Mouse (Mus musculus) adrenal gland, postnatal 36 days (tissue): ENCODE measurements around the gene Tecpr1. TPM values are rescaled to one million over a fixed set of nuclear protein-coding genes. Genes with fewer than 3 reads are reported as not detected.

Source experiments
- DNase-seq, 2 experiments: peaks; one replicate each; pipeline ENCODE4 v3.0.0; 2021; ENCODE audit warnings: mixed read lengths in 1 of 2
- total RNA-seq, 2 experiments: library from RNA; stranded (reverse); gene quantifications; 2 replicates each; pipeline ENCODE4 v1.2.3; 2021

Gene Tecpr1
- total RNA-seq, 2 experiments from 2014 or later: 92.8 to 111 TPM

DNA sequence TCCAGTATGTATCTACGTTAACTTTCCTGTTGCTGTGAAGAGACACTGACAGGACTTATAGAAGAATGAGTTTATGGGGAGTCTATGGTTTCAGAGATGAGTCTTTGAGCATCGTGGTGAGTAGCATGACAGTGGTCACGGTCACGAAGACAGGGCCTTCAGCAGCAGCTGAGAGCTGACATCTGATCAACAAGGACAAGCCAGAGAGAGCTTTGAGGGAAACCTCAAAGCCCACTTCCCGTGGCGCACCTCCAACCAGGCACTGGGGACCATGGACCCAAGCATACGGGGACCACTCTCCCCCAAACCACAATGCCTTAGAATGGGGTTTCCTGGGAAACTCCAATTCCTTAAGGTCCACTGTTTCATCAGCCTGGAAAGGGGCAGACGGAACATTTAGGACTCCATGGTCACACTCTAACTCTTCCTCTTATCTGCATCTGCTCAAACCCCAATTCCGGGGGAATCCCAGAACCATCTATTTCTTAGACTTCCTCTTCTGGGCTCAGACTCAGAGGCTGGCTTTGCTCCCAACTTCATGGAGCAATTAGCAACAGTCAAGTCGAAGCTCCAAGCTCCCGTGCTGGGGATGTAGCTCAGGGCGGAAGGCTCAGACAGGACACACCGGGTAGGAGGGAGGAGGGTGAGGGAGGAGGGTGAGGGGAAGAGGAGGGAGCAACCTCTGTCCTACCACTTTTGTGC, 28.6 kb upstream of the Tecpr1 start:
- DNase-seq: no peak

DNA sequence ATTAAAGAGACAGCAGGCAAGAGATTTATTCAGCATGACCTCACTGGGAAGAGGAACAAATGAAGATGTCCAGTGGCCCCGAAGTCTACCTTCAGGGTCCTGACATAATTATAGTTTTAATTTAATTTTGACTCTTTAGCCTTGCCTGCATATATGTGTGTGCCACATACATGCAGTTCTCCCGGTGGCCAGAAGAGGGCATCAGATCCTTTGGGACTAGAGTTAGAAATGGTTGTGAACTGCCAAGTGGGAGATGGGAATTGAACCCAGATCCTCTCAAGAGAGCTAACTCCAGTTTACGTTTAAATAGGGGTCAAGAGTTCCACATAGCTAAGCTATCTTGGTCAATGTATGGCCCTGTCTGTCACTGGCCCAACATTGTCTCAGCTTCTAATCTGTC, 26.5 kb upstream of the Tecpr1 start:
- DNase-seq: no peak

- peak; percentile 44 to 46 for DNase-seq
Measured at GRCm38 (mm10) chr5:144247906-144248585, 24.6 kb upstream of the Tecpr1 start.

DNA sequence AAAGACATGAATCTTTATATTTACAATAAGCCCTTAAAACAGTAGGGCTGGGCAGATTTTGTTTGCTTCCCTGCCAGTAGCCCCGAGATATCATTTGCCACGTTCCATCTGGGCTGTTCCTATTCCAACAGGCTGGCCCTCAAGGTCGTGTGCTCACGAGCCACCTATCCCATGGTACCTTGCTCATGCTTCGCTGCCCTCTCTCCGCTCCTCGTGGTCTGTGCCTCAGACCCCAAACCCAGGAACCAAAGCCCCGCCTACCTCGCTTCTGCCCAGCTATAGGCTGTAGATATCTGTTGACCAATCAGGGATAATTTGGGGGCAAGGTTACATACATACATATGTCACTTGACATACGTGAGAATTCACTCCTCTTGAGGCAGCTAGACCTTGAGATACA, 23.9 kb upstream of the Tecpr1 start:
- DNase-seq: no peak

- no peak for DNase-seq
Measured at GRCm38 (mm10) chr5:144246669-144247068, 23.3 kb upstream of the Tecpr1 start.

DNA sequence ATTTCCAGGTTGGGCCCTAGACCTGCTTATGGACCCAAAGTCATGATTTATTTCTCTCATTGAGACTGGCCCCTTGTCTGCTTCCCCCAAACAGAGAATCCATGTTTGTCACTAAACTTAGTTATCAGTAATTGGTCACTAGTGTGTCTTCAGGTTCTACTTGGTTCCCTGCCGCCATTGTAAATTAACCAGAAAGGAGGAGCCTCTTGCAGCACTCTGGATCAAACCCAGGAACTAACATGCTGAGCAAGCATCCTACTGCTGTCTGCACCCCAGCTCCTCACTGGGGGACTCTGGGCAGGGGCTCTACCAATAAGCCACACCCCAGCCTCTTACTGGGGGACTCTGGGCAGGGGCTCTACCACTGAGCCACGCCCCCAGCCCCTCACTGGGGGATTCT, 22.2 kb upstream of the Tecpr1 start:
- DNase-seq: no peak

GRCm38 (mm10) chr5:144243901-144244487, 20.6 kb upstream of the Tecpr1 start, which contains the start of gene Bri3:
Bri3 (plus strand) TSS chr5:144244437.
- no peak for DNase-seq

DNA sequence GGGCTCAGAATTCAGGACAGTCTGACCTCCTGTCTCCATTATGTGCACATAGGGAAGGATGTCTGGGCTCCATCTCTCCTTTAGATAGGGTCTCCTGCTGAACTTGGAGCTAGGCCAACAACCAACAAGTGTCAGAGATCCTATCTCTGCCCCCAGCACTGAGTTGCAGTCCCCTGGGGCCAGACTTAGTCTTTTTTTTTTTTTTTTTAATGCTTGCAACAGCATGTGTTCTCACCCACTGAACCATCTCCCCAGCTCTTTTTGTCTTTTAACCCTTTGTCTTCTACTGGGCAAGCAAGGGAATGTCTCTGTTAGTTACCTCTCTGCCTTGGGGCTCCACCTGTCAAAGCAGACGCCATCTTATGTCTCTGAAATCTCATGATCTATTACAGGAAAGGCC, 15.6 kb upstream of the Tecpr1 start:
- DNase-seq: no peak

GRCm38 (mm10) chr5:144234714-144235113, 11.3 kb upstream of the Tecpr1 start:
- DNase-seq: no peak

DNA sequence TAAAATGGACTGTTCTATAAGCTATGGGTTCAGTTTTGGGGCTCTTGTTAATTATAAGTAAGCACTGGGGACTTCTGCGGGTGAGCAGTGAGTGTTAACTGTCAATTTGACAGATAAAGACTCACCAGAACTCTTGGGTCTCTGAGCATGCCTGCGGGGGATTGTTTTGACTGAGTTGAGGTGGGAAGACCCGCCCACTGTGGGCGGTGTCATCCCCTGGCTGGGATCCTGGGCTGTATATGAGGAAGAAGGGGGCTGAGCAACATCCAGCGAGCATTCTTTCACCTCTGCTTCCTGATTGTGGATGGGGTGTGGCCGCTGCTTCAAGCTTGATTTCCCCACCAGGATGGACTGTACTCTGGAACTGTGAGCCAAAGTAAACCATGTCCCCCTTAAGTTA, 10.8 kb upstream of the Tecpr1 start:
- DNase-seq: no peak

DNA sequence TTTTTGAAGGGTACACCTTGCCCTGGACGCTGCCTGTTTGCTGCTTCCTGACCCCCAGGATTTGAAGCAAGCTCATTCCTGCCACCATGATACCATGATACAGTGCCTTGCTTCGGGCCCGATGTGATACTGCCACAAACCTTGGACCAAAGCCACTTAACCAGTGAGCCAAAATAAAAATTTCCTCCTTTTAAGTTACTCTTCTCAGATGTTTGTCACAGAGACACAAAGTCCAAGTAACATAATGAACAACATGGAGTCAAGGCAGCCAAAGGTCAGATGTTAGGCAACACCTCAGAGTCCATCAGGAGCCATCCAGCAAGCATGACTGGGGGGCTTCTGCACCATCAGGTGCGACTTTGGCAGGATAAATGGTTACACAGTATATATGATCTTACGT, 9.1 kb upstream of the Tecpr1 start:
- no peak for DNase-seq

DNA sequence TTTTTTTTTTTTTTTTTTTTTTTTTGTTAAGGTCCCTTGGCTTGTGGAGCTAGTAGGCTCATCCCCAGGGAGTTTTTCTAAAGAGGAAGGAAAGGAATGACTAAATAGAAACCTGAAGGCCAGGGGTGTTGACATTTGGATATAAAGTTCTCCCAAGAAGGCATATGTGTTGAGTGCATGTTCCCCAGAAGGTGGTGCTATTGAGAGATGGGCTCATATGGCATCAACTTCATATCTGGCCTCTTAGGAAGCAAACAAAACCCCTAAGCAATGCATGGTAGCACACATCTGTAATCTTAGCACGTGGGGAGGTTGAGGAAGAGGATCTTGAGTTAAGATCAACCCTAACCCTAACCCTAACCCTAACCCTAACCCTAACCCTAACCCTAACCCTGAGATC, 8.0 kb upstream of the Tecpr1 start:
- DNase-seq: no peak

GRCm38 (mm10) chr5:144230216-144230615, 6.8 kb upstream of the Tecpr1 start:
- DNase-seq: no peak

- DNase-seq: no peak
Measured at GRCm38 (mm10) chr5:144226220-144226619, 2.8 kb upstream of the Tecpr1 start.

DNA sequence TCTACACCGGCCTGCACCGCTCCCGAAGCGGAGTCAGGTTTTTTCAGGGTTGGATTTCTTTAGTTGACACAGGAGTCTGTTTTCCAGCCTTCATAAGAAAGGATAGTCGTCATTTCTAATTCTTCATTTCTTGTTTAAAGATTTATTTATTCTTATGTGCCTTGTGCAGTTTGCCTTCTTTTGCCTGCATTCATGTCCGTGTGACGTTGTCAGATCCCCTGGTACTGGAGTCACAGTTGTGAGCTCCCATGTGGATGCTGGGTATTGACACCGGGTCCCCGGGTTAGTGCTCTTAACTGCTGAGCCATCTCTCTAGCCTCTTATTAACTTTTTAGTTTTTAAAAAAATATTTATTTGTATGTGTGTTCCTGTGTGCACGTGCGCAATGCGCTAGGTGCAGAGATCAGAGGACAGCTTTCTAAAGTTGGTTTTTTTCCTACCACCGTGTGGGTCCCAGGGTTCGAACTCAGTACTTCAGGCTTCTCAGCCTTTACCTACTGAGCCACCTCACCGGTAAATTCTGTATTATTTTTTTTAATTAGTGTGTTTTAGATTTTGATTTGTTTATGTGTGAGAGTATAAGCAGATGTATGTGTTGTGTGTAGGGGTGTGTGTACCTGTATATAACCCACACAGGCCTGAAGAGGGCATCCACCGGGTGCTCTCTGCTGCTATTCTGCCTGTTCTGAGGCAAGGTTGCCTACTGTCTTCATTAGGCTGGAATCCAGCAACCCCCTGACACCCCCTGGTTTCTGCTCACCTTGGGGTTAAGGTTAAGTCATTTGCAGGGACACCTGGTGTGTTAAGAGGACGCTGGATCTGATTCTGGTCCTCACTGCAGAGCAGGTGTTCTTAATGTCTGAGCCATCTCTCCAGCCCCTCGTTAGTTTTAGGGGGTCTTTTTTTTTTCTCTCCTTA, 743 bp upstream of the Tecpr1 start:
- peak in 1 of 2 experiments; percentile 30 for DNase-seq

DNA sequence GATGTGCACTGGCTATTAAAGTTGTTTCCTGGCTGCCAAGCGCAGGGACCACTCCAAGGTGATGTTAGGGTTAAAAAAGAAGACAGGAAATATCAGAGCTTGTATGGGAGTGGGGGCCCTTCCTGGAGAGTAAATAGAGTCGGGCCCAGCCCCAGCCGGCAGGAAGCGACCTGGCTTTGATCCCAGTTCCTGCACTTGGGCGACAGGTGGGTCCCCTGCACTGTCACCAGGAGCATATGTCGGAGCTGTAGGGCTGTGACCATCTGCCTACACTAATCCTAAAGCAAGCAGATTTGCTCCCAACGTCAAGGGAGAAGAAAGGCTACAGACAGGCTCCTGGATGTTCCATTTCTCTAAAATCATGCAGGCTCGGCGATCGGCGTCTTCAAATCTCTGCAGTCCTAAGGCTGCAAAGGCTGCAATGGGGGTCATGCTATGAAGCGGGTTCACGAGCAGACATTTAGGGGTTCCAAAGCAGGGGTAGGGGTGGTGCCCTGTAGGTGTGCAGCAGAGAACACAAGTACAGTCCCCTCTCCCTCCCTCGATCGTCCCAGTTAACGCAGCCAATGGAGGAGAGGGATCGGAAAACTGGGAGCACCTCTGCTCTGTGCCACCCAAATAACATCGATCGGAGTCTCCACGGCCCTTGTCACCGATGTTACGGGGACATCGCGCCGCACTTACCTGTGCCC, 458 bp downstream of the Tecpr1 start:
- DNase-seq: peak; percentile 63 to 75

DNA sequence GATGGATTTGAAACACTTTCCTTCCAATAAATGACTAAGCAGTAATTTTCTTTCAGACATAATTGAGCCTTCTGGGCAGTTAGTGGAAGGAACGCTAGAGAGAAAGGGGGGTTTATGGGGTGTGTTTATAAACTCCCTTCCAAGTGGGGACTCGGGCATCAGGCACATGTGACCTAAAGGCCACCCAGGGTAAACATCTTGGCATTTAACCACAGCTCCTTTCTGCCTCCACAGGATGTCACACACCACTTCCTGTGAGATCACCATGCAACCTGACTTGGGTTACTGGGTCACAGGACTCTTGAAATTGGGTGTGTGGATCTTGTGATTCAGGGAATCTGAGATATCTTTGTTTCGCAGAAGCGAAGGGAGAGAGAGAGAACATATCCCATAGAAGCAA, 2.1 kb downstream of the Tecpr1 start:
- DNase-seq: peak; percentile 58 to 59

DNA sequence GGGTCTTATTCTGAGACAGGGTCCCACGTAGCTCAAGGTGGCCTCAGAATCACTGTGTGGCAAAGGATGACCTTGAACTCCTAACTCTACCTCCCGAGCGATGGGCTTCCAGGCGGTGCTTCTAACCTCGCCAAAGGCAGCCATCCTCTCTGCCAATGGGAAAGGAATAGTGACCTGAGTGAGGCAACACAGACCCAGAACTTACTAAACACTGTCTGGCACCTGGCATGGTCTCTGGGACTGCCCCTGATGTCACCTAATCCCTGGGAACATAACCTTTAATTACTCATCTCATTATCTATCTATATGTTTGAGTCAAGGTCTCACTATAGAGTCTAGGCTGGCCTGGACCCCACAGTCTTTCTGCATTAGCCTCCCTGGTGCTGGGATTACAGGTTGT, 3.5 kb downstream of the Tecpr1 start:
- DNase-seq: no peak

DNA sequence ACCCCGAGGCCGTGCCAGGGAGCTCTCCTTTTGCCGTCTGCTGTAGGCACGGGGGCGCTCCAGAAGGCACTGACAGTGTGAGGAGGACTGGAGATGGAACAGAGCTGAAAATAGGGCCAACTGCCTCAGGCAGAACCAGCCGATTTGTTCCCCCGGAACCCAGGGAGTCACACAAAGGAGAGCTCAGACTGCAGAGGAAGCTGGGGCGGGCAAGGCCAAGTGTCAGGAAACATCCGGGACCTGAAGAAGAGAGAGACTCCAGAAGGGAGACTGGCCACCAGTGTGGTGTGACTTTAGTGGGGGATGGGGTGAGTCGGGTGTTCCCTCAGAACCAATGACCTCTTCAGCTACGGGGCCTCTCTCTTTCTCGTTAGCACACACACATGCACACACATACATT, 4.1 kb downstream of the Tecpr1 start:
- peak; percentile 42 to 64 for DNase-seq

GRCm38 (mm10) chr5:144218061-144218460, 5.4 kb downstream of the Tecpr1 start:
- DNase-seq: peak; percentile 39 to 62

DNA sequence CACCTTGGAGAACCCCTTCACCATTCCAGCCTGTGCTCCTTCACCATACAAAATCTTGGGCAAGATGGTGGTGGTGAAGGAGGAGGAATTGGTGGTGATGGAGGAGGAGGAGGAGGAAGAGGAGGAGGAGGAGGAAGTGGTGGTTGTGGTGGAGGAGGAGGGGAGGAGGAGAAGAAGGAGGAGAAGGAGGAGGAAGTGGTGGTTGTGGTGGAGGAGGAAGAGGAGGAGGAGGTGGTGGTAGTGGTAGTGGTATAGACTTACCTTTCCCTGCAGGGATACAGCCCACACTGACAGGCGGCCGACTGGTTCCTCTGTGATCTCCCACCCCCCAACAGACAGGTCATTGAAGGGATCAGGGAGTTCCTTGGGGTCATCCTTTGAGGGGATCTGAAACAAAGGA, 7.4 kb downstream of the Tecpr1 start:
- DNase-seq: no peak

DNA sequence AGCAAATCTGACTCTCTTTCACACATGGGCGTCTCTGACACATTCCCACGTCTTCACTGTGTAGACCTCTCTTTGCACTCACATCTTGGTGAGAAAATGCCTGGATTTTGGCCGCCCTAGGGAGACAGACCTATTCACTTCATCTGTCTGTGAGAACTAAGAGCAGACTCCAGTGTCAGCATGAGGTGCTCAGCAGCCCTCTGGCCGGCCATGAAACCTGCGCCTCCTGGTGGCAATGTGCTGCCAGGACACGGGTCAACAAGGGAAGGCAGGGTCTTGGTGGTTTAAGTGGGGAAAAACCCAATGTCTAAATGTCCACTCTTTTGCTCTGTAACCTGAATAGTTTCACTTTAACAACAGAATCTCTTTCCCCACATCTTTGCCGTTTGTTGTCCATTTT, 9.0 kb downstream of the Tecpr1 start:
- peak; percentile 75 for DNase-seq
